Mouse (Mus musculus) kidney, embryonic 14.5 days (tissue): Measurements from ENCODE around the gene Mtif3. TPM values are rescaled to one million over a fixed set of nuclear protein-coding genes. Genes with fewer than 3 reads are reported as not detected.
"Not testable (repeated sequence)": the region's sequence is repeated elsewhere in the genome, so short reads cannot be mapped to it uniquely, and the experiment has no call there.

Source experiments
- ATAC-seq: fragments of 200-750 bp; cut with Nextera tagmentation; 2 replicates; pipeline ENCODE4 v1.8.0; 2017; ENCODE audit warnings: moderate number of reproducible peaks, mild to moderate bottlenecking, moderate TSS enrichment, moderate library complexity; ENCODE audit not compliant: low FRiP score, low TSS enrichment
- H3K27ac ChIP-seq: fragments of 300-500 bp; sonication (generic); 2 replicates; pipeline ENCODE4 v1.5.1; 2014; ENCODE audit warnings: low read depth, mild to moderate bottlenecking, low read length, moderate library complexity, mixed read lengths
- H3K27me3 ChIP-seq: fragments of 300-500 bp; sonication (generic); 2 replicates; pipeline ENCODE4 v1.6.1; 2014; ENCODE audit warnings: mild to moderate bottlenecking, low read length; ENCODE audit not compliant: control insufficient read depth, insufficient read depth
- H3K36me3 ChIP-seq: fragments of 300-500 bp; sonication (generic); 2 replicates; pipeline ENCODE4 v1.6.1; 2014; ENCODE audit warnings: low read length, mixed read lengths; ENCODE audit not compliant: control insufficient read depth, insufficient read depth
- H3K4me1 ChIP-seq: fragments of 300-500 bp; sonication (generic); 2 replicates; pipeline ENCODE4 v1.6.1; 2014; ENCODE audit warnings: low read length, mixed read lengths; ENCODE audit not compliant: control insufficient read depth, insufficient read depth
- H3K4me2 ChIP-seq: fragments of 300-500 bp; sonication (generic); replicated peaks from 2 replicates; pipeline ENCODE4 v1.6.1; 2014; ENCODE audit warnings: low read depth, mild to moderate bottlenecking, low read length
- H3K4me3 ChIP-seq: fragments of 300-500 bp; sonication (generic); 2 replicates; pipeline ENCODE4 v1.5.1; 2014; ENCODE audit warnings: mild to moderate bottlenecking, low read length
- H3K9ac ChIP-seq: fragments of 300-500 bp; sonication (generic); 2 replicates; pipeline ENCODE4 v1.6.1; 2014; ENCODE audit warnings: low read depth, mild to moderate bottlenecking, low read length, moderate library complexity
- H3K9me3 ChIP-seq: fragments of 300-500 bp; sonication (generic); 2 replicates; pipeline ENCODE4 v1.6.1; 2016; ENCODE audit warnings: low read length; ENCODE audit not compliant: control insufficient read depth
- WGBS: fragments of 180-500 bp; shearing (Covaris S2); extraction: QIAGEN DNeasy Blood & Tissue Kit; methylation state at CpG from one replicate; pipeline ENCODE4 v1.1.7; 2014; 5-methylcytosine and 5-hydroxymethylcytosine counted together
- polyA plus RNA-seq: library from polyadenylated mRNA; unstranded; fragments of >200 nt; fragmentation: Nextera tagmentation; extraction: Ambion mirVana; gene quantifications from 2 replicates; pipeline ENCODE4 v1.2.1, GENCODE M21; 2014

Mtif3 gene
- polyA plus RNA-seq, 1 experiment from 2014 or later: 21.1 TPM

GRCm38 (mm10) chr5:146931422-146931821 is 32.2 kb downstream of the Mtif3 start:
- Histone ChIP-seq H3K9ac (no peak overlapping the region), H3K27me3 (no peaks in the 10 kb centered on the region), H3K4me2 (no peak overlapping the region), H3K4me3 (no peak overlapping the region), H3K4me1 (no peaks in the 10 kb centered on the region), H3K36me3 (no peaks in the 10 kb centered on the region), H3K27ac (no peak overlapping the region), H3K9me3 (no peaks in the 10 kb centered on the region)
- no peak for ATAC-seq
- 89% methylated on average over 7 of the region's 7 CpGs for WGBS

- Histone ChIP-seq H3K4me2 (no peak overlapping the region), H3K36me3 (no peaks in the 10 kb centered on the region), H3K4me1 (no peaks in the 10 kb centered on the region), H3K9me3 (0 out of 2 replicates have a peak, but pooled peaks cover 2% of the 10 kb centered on the region), H3K27me3 (no peaks in the 10 kb centered on the region), H3K4me3 (no peak overlapping the region), H3K9ac (no peak overlapping the region), H3K27ac (no peak overlapping the region)
- no peak for ATAC-seq
- 94% methylated on average over 5 of the region's 5 CpGs for WGBS
These were observed 36.9 kb downstream of the Mtif3 start for GRCm38 (mm10) chr5:146926673-146927072.

GRCm38 (mm10) chr5:146923547-146923946 is 40.1 kb downstream of the Mtif3 start:
- 0 out of 2 replicates have a peak, but pooled peaks cover 2% of the 10 kb centered on the region for H3K9me3 ChIP-seq
- WGBS: 62% methylated on average over 5 of the region's 5 CpGs

GRCm38 (mm10) chr5:146921224-146921623 is 42.4 kb downstream of the Mtif3 start:
- Histone ChIP-seq H3K4me2 (peak overlapping the region; percentile 50; the same call in 1 of the 2 replicates), H3K27me3 (no peaks in the 10 kb centered on the region), H3K4me1 (peaks cover 13% of the 10 kb centered on the region; the same call in 1 of the 2 replicates), H3K4me3 (no peak overlapping the region), H3K9me3 (0 out of 2 replicates have a peak, but pooled peaks cover 2% of the 10 kb centered on the region), H3K9ac (no peak overlapping the region), H3K27ac (no peak overlapping the region), H3K36me3 (no peaks in the 10 kb centered on the region)
- ATAC-seq: no peak
- 24% methylated on average over 8 of the region's 8 CpGs for WGBS

More at GRCm38 (mm10) chr5:146923547-146923946, 40.1 kb downstream of the Mtif3 start:
- no peak overlapping the region for H3K4me2 ChIP-seq
- peaks cover 13% of the 10 kb centered on the region; the same call in 1 of the 2 replicates for H3K4me1 ChIP-seq
- H3K4me3 ChIP-seq: no peak overlapping the region
- no peaks in the 10 kb centered on the region for H3K36me3 ChIP-seq
- H3K9ac ChIP-seq: no peak overlapping the region
- H3K27me3 ChIP-seq: no peaks in the 10 kb centered on the region
- H3K27ac ChIP-seq: no peak overlapping the region
- no peak for ATAC-seq

GRCm38 (mm10) chr5:146920314-146921161 is 43.1 kb downstream of the Mtif3 start:
- H3K4me2 ChIP-seq: peak overlapping the region; percentile 50
- H3K9me3 ChIP-seq: 0 out of 2 replicates have a peak, but pooled peaks cover under 1% of the 10 kb centered on the region
- no peaks in the 10 kb centered on the region for H3K36me3 ChIP-seq
- H3K4me1 ChIP-seq: peaks cover 13% of the 10 kb centered on the region; the same call in 1 of the 2 replicates
- no peak overlapping the region for H3K9ac ChIP-seq
- peak; percentile 63; the same call in 1 of the 2 replicates for ATAC-seq
- WGBS: 4% methylated on average over 21 of the region's 27 CpGs
- no peaks in the 10 kb centered on the region for H3K27me3 ChIP-seq
- H3K27ac ChIP-seq: no peak overlapping the region
- H3K4me3 ChIP-seq: peak overlapping the region; percentile 28

GRCm38 (mm10) chr5:146919874-146920273 is 43.7 kb downstream of the Mtif3 start:
- no peak overlapping the region for H3K9ac ChIP-seq
- ATAC-seq: peak; percentile 53; the same call in 1 of the 2 replicates
- H3K9me3 ChIP-seq: no peaks in the 10 kb centered on the region
- no peak overlapping the region for H3K27ac ChIP-seq
- WGBS: 7% methylated on average over 6 of the region's 6 CpGs
- peak overlapping the region; percentile 50 for H3K4me2 ChIP-seq
- H3K4me3 ChIP-seq: peak overlapping the region; percentile 28
- no peaks in the 10 kb centered on the region for H3K27me3 ChIP-seq
- H3K36me3 ChIP-seq: no peaks in the 10 kb centered on the region
- peaks cover 13% of the 10 kb centered on the region; the same call in 1 of the 2 replicates for H3K4me1 ChIP-seq

- not testable (repeated sequence) for H3K27me3 ChIP-seq, H3K4me3 ChIP-seq, H3K9ac ChIP-seq, H3K36me3 ChIP-seq, H3K9me3 ChIP-seq, ATAC-seq, H3K4me2 ChIP-seq, H3K27ac ChIP-seq
- peaks cover 17% of the 10 kb centered on the region for H3K4me1 ChIP-seq
- 96% methylated on average over 6 of the region's 6 CpGs for WGBS
These were observed 46.2 kb downstream of the Mtif3 start for GRCm38 (mm10) chr5:146917357-146917756.

GRCm38 (mm10) chr5:146916806-146917205 is 46.8 kb downstream of the Mtif3 start:
- no peak overlapping the region for H3K9ac ChIP-seq
- no peak for ATAC-seq
- 36% methylated on average over 6 of the region's 6 CpGs for WGBS
- no peaks in the 10 kb centered on the region for H3K27me3 ChIP-seq
- no peak overlapping the region for H3K4me2 ChIP-seq
- no peak overlapping the region for H3K4me3 ChIP-seq
- peaks cover 19% of the 10 kb centered on the region for H3K4me1 ChIP-seq
- H3K36me3 ChIP-seq: no peaks in the 10 kb centered on the region
- H3K27ac ChIP-seq: no peak overlapping the region
- H3K9me3 ChIP-seq: no peaks in the 10 kb centered on the region

GRCm38 (mm10) chr5:146916273-146916672 is 47.3 kb downstream of the Mtif3 start:
- no peak overlapping the region for H3K4me2 ChIP-seq
- H3K36me3 ChIP-seq: no peaks in the 10 kb centered on the region
- no peak overlapping the region for H3K9ac ChIP-seq
- H3K27me3 ChIP-seq: no peaks in the 10 kb centered on the region
- H3K27ac ChIP-seq: no peak overlapping the region
- no peak for ATAC-seq
- peaks cover 19% of the 10 kb centered on the region for H3K4me1 ChIP-seq
- 76% methylated on average over 8 of the region's 8 CpGs for WGBS
- no peaks in the 10 kb centered on the region for H3K9me3 ChIP-seq
- no peak overlapping the region for H3K4me3 ChIP-seq
